Mouse (Mus musculus) thymus, adult 18-20 months (tissue): ENCODE results near the gene Oog2.
"Not testable (repeated sequence)": the region's sequence is repeated elsewhere in the genome, so short reads cannot be mapped to it uniquely, and the experiment has no call there.

Source experiments
- DNase-seq, 2 experiments: peaks; one replicate each; pipeline ENCODE4 v3.0.0; 2022; ENCODE audit warnings: mixed read lengths in 2 of 2

The Oog2 gene

GRCm38 (mm10) chr4:144190419-144190818, at the start of gene Oog2:
Gene Oog2 (plus strand): TSS chr4:144190719.
- no peak for DNase-seq

DNA sequence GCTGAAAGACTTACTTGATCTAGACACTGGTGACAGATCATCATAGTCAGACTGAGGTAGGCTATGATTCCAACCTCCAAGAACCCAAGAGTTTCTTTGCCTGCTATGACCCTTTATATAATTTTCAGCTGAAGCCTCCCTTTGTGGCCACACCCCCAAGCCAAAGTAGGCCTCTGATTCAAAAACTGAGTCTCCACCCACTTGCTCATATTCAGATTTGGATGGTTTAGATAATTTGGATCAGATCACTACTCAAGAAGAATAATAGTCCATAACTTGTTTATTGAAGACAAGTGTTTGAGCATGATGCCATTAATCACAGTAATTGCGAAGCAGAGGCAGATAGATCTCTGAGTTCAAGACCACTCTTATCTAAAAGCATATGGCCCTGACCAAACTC, 28.0 kb upstream of the Oog2 start, which contains the start of gene Oog3:
Gene Oog3 (minus strand): TSS at position 101 of the 400 bp plus-strand sequence.
- DNase-seq, result no peak

- not testable (repeated sequence) for DNase-seq
These were observed 22.7 kb downstream of the Oog2 start, which contains the start of gene C87977 for GRCm38 (mm10) chr4:144213218-144213617. Gene C87977 (minus strand): TSS chr4:144213318.
